Mouse (Mus musculus): Measurements from ENCODE around the gene Actr1a. TPM values are rescaled to one million over a fixed set of nuclear protein-coding genes. Genes with fewer than 3 reads are reported as not detected.
A peak's percentile ranks its signal among the peaks of the same experiment; 100 is the strongest.

Actr1a gene
- total RNA-seq (2021): 10 to 100 TPM; 49.3 to 53.1 TPM
- long read RNA-seq, experiment 1, transcript Actr1a-201 (11 exons, 2,757 nt): major isoform, 18 of 32 reads
- long read RNA-seq, experiment 1, partial matches to known transcripts: 4 of 32 reads
- long read RNA-seq, experiment 1, other reads (novel, unspliced or antisense): 10 of 32 reads
- long read RNA-seq, experiment 2, transcript Actr1a-201 (11 exons, 2,757 nt): major isoform, 47 of 63 reads
- long read RNA-seq, experiment 2, partial matches to known transcripts: 14 of 63 reads
- long read RNA-seq, experiment 2, other reads (novel, unspliced or antisense): 2 of 63 reads

DNA sequence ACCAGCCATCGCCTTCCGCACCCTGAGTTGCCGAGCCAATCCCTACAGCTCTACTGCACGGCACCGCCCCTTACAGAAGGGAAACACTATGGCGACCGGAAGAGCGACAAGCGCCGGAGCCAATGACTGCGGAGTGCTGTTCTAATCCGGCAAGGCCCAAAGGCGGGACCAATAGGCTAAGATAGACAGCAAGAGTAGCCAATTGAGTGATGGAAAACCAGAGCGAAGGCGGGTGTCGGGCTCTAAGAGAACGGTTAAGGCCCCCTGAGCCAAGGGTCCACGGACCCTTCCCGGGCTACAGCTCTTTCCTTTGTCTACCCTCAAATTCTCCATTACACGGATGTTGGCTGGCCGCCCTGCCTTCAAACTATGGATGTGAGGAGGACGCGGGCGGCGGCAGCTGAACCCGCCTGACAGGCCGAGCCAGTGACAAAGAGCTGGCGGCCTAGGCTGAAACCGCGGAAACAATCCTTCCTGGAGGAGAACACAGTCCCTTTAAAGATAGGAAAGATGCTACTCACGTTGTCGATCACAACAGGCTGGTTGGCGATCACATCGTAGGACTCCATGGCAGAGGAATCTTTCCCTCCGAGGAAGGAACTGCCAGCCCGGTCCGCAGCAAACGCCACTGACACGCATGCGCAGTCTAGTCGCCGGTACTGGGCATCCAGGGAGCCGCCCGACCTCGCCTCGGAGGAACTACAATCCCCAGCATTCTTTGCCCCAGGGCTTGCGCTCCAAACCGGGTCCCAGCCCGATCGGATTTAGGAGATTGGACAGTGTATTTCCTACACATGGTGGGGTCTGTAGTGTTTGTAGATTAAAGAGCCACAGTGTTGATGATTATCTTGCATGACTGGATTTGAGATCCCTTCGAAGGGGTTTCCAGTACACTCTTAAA lies at the start of gene Actr1a:
Gene Actr1a (minus strand): TSS at position 640 of the 901 bp plus-strand sequence.
- peak; percentile 94 for DNase-seq

DNA sequence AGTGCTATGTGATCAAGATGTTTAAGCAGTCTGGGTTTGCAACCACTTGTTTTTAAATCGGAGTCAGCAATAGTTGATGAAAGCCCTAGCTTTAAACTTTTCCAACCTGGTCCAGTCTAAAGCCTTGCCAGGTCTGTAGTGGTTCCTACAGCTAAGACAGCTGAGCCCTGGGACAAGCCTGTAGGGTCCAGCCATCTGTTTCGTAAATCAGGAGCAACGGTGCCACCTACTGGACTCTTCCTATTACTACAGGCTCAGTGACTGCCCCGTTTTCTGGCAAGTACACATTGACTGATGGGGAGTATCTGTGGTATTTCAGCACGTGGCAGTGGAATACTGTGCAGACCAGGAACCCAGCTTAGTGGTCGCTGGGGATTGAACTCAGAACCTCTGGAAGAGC lies 48.7 kb upstream of the Actr1a start:
- peak; percentile 71 for DNase-seq

DNA sequence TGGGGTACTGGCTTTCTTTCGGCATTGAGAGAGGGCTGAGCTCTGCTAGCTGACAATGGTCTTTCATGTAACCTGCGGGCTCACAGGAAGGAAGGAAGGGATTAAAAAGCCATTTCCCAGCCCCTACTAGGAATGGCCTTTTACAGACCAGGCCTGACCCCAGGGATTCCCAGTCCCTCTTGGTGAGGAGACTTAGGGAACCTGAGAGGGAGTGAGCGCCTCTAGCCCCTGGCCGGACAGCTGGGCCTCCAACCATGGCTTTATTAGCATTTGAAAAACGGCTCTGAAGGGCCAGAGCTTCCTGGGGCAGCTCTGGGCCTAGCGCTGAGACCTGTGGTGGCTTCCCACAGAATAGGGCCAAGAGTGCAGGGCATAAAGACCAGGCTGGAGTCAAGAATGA lies 48.0 kb upstream of the Actr1a start:
- no peak for DNase-seq

DNA sequence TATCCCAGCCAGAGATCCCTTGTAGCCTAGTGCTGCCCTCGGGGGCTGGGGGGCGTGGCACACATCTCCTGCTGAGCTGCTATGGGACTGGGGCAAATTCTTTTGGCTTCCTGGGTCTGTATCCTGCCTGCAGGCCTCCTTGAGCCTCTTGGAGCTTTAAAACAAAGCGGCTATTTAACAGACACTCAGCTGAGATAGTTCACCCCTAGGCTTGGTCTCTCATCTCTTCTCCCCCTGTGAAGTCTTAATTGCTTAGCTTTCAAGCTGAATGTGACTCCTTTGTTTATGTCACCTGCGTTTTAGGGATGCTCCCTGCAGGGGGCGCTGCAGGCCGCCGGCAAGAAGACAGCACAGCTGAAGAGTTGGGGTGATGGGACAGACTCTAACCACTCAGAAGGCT lies 39.9 kb upstream of the Actr1a start:
- DNase-seq: no peak

DNA sequence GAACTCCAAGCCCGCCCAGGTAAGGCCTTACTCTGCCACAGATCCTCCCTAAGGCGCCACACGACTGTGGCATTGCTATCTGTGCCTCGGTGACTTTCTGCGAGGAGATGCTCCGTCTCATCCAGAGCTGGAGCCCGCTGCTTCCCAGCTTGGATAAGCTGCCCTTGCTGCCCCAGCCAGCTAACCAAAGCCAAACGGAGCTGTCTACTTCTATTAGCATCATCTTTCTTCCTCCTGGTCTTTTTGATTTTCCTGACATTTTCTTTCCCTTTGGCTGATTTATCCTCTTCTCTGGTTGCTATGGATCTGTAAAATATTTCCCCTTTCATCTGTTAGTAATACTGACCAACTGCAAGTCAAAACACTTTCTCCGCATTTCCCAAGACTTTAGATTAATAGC lies 39.0 kb upstream of the Actr1a start:
- DNase-seq: no peak

DNA sequence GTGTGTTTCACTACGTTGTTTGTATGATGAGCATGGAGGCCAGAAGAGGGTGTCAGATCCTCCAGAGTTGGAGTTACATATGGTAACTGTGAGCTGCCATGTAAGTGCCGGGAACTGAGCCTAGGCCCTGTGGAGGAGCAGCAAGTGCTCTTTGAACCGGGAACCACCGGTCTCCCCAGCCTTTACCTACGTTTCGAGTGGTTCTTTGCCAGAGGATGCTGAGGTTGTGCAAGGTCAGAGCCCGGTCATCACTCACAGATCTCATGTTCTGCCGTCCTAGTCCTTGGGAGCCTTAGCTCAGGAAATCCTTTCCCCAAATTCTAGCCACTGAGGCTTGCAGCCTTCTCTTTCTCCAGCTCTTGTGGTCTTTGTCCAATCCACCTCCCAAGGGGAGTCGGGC lies 38.6 kb upstream of the Actr1a start:
- no peak for DNase-seq

DNA sequence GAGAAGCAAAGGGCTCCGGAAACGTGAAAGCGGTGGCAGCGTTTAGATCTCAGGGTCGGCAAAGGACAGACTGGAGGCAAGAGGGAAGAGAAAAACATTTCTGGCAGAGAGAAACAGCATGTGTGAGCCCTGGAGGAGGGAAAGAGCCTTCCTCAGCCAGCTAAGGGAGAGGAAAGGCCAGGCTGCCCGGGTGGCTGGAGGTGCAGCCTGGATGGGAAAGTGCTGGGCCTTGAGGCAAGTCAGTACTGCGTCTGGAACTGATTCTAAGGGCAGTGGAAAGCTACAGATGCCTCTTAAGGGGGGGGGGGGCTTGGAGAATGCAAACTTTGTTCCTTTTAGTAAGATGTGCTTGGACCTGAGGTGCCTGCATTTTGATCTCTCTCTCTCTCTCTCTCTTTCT lies 38.2 kb upstream of the Actr1a start:
- no peak for DNase-seq

DNA sequence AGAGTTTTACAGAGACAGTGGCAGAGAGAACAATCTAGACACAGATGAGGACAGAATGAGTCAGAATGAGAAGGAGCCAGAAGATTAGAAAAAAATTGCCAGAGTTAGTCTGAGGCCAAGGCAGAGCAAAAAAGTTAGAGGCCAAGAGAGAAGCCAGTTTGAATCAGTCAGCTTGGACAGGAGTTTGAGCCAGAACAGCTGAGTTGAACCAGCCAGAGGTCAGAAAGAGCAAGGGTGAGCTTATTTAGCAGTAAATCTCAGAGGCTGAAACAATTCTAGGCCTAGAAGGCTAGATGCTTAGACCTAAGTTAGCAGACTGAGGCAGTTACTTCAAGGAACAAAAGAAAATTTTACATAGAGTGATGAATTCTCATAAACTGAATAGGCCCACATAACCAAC lies 33.7 kb upstream of the Actr1a start:
- DNase-seq: no peak

DNA sequence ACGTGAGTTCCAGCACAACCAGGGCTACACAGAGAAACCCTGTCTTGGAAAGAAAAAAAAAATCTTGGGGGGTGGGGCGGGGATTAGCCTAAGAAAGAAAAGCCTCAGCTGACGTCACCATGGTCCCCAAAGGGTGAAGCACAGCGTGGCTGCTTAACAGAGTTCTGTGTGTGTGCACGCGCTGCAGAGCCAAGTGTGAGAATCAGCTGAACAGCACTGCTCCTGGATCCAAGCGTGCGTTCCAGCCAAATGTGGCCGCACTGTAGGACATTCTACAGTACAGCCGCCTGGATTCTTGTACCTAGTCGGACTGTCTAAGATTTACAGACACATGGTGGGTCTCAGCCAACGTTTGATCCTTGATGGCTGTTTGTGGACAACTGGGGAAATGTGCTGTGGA lies 30.9 kb upstream of the Actr1a start:
- no peak for DNase-seq

DNA sequence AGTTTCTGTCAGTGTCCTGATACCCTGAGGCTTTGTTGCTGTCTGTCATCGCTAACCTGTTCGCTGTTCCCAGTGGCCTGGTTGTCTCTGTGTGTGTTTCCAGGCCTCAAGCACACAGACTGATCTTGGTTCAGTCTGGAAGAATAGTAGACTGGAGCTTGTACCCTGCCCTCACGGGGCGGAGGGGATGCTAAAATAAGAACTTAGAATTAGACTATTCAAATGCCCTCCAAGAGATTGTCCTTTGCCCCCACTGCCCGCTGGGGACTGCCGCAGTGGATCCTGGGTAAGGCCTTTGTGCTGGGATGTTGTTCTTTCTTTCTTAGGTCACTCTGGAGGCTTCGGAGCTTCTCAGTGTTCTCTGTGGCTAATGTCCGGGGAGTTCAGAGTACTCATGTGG lies 29.7 kb upstream of the Actr1a start:
- no peak for DNase-seq

DNA sequence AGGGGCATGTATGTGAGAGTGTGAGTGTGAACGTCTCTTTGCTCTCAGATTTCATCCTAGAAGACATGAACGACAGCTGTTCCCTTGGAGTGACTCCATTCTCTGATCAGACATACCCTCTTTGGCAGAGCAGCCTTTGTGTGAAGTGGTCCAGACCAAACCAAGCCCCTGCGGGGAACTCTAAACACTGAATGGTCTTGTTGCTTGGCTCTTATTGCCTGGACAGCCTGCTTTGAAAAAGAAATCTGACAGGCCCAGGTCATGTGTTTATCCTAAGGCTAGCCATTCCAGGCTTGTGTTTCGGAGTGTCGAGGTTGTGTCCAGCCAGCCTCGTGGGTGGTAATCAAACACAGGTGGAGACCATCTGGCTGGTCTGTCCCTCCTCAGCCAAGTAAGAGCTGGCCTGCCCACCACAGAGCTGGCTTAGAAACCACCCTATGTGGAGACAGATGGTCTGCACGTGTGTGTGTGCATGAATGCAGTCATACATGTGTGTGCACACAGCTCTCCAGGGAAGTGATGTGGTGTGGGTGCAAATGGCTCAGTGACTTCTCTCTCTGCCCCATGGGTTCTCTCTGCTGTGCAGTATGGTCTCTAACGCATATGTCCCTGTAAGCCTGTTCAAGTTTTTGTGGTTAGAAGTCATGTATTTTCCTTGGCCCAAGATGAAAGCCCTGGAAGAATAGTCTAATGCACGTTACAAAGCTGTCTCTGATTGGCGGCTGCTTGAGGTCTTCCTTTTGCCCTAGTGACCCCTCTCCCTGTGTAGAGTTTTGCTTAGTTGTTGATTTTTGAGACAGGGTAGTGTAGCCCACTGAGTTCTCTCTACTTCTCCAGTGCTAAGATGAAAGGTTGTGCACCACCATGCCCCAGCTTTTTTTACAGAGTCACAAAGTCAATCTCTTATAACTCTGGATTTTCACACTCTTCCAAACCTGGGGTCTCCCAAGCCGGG lies 27.1 kb upstream of the Actr1a start:
- DNase-seq: peak; percentile 13

DNA sequence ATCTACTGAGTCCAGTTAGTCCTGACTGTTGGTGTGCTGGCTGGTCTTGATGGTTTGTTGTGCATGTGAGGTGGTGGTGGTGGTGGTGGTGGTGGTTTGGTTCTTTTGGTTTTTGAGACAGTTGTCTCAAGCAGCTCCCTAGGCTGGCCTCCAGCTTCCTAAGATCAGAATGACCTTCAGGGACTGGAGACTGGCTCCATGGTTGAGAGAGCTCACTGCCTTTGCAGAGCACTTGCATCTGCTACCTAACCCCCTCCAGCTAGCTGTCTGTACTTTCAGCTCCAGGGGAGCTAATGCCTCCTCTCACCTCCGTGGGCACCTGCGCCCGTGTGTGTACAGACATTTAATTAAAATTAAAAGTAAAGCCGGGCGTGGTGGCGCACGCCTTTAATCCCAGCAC lies 24.9 kb upstream of the Actr1a start:
- DNase-seq: no peak

DNA sequence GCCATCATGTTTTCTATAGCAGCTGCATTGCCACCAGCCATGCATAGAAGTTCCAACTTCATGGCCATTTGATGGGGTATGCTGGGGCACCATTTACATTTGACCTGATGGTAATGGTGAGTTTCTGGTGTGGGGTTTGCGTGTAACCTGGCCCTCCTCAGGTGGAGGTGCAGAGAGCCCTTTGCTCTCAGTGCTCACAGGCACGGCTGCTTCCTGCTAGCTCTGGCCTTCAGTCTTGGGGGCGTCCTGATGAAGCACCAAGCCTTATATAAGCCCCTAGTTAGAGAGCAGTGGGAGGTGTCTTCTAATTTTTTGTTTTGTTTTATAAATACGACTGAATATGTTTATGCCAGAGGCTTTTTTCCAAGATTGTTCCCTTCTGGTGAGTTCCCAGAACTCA lies 22.5 kb upstream of the Actr1a start:
- DNase-seq: no peak

DNA sequence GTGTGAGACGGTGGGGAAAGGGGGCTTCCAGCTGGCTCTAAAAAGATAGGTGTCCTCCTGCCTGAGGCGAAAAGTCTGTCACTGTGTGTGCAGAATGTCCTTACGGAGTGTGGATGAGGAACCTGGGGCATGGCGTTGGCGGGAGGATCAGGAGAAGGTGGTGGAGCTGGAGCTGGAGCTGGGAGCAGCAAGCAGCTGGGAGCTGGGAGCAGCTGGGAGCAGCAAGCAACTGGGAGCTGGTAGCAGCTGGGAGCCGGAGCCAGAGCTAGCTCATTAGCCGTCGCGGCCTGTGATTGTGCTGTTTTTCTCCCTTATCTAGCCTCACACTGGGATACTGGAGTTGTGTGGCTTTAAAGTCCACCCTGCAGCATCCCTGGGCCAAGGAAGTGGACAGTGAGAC lies 20.7 kb upstream of the Actr1a start:
- DNase-seq: no peak

DNA sequence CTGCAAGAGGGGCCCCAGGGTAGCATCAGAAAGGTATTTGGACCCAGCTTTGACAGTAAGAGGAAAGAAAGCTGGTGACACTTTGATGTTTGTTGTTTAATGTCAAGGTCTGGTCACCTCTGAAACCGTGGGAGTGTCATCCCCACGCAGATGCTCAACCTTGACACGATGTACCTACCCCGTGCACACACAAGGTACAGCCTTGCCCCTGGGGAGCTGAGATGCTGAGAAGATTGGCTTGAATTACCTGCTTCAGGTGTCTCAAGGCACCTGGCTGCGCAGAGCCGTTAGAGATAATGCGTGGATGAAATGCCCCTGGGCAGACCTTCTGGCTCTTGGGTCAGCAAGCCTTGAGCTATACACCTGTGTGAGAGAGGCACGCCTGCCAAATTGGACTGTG lies 18.9 kb upstream of the Actr1a start:
- DNase-seq: no peak

DNA sequence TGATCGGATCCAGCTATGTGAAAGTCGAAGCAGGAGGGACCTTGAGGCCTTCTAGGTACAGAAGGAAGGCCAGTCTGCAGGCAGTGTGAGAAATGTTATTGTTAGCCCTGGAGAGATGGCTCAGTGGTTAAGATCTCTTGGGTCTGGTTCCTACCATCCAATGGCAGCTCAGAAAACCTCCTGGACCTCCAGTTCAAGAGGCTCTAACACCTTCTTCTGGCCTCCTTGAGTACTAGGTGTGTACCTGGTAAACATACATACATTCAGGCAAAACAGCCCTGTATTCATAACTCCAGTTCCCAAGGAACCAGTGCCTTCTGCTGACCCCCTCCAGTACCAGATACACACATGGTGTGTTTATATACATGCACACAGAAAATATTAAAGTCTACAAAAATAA lies 18.4 kb upstream of the Actr1a start:
- DNase-seq: no peak

DNA sequence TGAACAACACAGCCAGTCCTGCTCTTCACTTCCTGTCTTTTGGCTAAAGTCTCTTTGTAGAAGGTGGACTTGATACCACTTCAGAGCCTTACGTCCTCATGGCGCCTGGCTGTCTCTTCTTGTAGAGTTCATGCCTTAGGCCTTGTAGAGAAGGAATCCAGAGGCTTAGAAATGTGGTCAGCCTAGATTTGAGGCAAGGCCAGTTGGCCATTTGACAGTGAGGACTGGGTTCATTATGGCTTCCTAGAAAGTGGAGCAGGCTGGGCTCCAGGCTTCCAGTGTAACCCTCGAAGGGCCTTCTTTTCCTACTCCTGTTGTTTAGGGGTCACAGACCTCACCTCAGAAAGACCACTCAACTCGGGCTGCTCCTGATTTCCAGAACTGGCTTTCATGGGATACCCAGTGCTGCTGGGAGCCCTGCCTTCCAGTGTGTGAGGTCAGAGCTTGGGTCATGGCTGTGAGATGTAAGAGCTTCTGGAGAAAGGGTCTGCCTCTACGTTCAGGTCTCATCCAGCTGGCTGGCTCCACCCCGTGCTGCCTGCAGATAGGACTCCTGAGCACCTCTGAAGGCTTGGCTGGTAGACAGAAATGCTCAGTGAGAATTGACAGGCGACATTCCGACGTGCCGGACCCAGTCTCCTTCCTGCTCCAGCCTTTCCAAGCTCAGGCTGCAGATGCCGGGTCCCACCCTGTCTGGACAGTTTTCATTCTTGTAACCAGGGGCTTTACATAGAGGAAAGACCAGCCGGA lies 16.7 kb upstream of the Actr1a start:
- no peak for DNase-seq

DNA sequence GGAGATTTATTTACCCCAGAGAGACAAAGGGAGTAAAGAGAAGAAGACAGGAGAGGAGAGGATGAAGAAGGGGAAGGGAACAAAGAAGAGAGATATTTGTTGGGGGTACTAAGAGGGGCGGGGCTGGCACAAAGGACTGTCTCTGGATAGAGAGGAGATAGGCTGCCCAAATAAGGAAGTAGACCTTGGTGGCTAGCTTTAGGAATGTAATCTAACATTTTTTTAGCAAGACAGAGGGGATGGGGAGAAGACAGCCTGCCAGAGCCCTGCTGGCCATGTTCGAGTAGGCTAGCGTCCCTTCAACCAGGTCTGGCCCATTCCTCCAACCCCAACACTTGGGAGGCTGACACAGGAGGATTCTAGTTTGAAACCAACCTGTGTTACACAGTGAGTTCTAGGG lies 14.0 kb upstream of the Actr1a start:
- DNase-seq: no peak

DNA sequence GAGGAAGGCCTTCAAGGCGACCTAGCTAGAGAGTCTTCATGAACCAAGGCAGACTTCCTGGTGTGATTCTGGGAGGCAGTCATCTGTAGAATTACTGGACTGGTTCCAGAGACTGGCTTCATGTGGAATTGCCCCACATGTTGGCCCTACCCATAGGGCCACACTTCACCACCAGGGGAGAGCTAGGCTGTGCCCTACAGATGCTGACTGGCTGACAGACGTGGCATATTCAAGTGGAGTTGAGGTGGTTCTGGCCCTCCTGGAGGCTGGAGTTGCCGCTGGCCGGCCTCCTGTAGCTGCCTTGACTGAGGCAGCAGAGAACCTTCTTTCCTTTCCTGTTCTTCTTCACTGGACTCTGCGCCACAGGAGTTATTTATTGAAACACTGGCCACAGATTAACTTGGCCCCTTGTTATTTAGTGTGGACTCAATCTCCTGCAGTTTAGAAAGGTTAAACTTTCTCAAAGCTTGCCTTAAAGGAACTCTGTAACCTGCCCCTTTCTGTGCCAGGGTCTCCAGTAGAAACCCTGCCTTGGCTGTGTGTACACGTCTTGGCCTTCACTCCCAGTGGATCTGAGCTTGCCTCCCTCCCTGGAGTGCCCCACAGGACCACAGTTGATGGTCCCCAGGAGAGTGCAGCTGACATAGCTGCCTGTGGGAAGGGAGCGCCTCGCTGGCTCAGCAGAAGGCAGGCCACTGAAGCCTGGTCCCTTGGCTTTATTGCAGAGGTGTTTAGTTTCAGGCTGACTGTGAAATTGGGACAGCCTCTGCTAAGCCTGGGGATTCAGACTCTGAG lies 11.2 kb upstream of the Actr1a start:
- no peak for DNase-seq

DNA sequence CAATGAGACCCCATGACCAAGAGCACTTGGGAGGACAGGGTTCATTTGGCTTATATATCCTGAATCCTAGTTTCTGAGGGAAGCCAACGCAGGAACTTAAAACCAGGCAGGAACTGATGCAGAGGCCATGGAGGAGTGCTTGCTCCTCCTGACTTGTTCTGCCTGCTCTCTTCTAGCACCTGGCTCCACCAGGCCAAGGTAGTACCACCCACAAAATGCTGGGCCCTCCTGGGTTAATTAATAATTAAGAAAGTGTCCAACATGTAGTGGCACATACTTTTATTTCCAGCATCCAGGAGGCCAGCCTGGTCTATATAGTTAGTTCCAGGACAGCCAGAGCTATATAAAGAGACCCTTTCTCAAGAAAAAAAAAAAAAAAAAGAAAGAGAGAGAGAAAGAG lies 8.5 kb upstream of the Actr1a start:
- no peak for DNase-seq

DNA sequence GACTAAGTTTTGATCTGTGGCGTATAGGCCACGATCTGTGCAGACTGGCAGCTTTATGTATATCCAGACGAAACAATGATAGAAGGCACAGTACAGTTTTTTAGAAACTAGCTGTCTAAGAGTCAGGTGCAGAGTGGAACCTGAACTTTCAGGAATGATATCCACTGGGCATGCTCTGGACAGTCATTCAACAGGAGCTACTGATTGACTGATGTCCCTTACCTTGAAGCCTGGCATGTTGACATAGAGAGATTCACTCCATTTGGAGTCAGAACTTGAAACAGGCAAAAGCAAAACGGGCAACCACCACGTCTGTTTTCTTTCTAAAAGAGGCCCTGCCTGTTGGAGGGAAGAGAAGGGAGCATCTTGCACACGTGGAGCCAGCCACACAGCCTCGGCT lies 5.0 kb upstream of the Actr1a start:
- DNase-seq: no peak
